Mouse (Mus musculus) bone marrow macrophage, adult 2 months (primary cell): ENCODE data around the gene Pigz. TPM values are rescaled to one million over a fixed set of nuclear protein-coding genes. Genes with fewer than 3 reads are reported as not detected.

ENCODE experiments used
- H3K27ac ChIP-seq: 2 replicates; pipeline ENCODE4 v1.5.1; 2012; ENCODE audit warnings: low read depth, low read length; ENCODE audit not compliant: insufficient read depth
- H3K4me1 ChIP-seq: 2 replicates; pipeline ENCODE4 v1.6.1; 2012; ENCODE audit warnings: low read length; ENCODE audit not compliant: control insufficient read depth, insufficient read depth
- H3K4me3 ChIP-seq: 2 replicates; pipeline ENCODE4 v1.5.1; 2012; ENCODE audit warnings: mild to moderate bottlenecking, low read length, moderate library complexity; ENCODE audit not compliant: insufficient read depth
- CTCF ChIP-seq: IDR thresholded peaks from 2 replicates; pipeline ENCODE4 v1.5.1; 2012; ENCODE audit warnings: low read depth, mild to moderate bottlenecking, low read length, moderate library complexity
- POLR2A ChIP-seq: IDR thresholded peaks from 2 replicates; pipeline ENCODE4 v1.6.1; 2012; ENCODE audit warnings: mild to moderate bottlenecking, low read depth, low read length, borderline replicate concordance
- polyA plus RNA-seq: library from polyadenylated mRNA; stranded (reverse); fragments of >200 nt; gene quantifications from 2 replicates; pipeline ENCODE4 v1.2.4, GENCODE M21; 2012; ENCODE audit not compliant: missing spikeins, insufficient read depth, insufficient read length

Gene Pigz
- polyA plus RNA-seq, 1 experiment, result 12.2 TPM

- H3K4me3 ChIP-seq, result no peak overlapping the region
- H3K4me1 ChIP-seq, result peaks cover 38% of the 10 kb centered on the region
- H3K27ac ChIP-seq, result no peak overlapping the region
- no peak for TF ChIP-seq POLR2A
- no peak for TF ChIP-seq CTCF
Observed at GRCm38 (mm10) chr16:31931330-31931729, 2.3 kb upstream of the Pigz start.

DNA sequence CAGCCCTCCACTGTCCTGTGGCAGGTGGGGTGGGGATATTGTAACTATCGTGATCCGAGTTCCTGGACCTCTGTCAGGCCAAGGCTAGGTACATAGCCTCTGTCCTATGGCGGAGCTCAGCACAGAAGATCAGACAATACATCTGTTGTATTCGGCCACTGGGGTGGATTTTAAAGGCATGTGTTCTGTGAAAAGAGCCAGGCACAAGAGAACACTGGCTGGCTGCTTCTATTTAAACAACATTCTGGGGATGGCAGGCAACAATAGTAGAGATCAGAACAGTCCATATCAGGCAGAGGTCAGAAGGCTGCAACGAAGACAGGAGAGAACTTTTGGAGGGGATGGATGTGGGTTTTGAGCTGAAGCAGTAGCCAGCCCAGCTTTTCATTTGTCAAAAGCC lies 1.4 kb upstream of the Pigz start:
- H3K4me3 ChIP-seq, result no peak overlapping the region
- no peak for TF ChIP-seq POLR2A
- H3K4me1 ChIP-seq, result peaks cover 31% of the 10 kb centered on the region
- no peak overlapping the region for H3K27ac ChIP-seq

DNA sequence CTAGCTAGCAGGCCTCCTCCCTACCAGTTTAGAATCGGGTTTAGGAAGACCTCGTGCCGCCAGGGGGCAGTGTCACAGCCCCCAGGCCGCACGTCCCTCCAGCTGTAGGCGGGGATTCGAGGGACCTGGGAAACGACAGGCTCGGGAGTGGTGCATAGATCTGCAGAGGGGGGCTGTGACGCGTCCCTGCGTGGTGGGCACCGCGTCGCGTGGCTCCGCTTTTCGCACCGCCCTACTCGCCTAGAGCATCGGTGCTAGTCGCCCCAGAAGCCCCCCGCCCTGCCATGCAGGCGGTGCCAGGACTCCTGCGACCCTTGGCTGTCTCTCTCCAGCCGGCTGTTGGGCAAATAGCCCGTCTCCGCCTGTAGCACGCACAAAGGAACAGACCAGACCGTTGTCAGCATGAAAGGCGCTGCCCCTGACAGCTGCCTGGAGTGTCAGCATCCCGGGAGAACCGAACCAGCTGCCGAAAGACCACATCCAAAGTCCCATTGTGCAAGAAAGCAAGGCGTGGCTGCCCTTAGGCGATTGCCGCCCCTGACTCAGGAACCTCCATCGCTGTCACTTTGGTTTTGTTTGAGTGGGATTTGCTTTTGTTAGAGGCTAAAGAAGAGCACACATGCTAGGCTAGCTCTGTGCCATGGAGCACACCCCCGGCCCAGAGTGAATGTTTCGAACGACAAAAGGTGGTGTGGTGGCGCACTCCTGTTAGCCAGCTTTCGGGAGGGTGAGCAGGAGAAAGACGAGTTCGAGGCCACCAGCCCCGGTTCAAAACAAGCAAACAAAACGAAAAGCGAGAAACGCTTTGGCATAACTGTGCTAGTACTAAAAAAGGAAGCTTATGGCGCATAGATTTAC lies 582 bp upstream of the Pigz start:
- H3K4me3 ChIP-seq, result peak overlapping the region; percentile 66
- peaks cover 35% of the 10 kb centered on the region for H3K4me1 ChIP-seq
- H3K27ac ChIP-seq, result peak overlapping the region; percentile 19
- peak; percentile 57 for TF ChIP-seq CTCF
- no peak for TF ChIP-seq POLR2A

GRCm38 (mm10) chr16:31934550-31935010 lies 929 bp downstream of the Pigz start:
- H3K4me3 ChIP-seq, result no peak overlapping the region
- H3K4me1 ChIP-seq, result peaks cover 42% of the 10 kb centered on the region
- no peak overlapping the region for H3K27ac ChIP-seq
- TF ChIP-seq POLR2A (no peak), CTCF (no peak)

DNA sequence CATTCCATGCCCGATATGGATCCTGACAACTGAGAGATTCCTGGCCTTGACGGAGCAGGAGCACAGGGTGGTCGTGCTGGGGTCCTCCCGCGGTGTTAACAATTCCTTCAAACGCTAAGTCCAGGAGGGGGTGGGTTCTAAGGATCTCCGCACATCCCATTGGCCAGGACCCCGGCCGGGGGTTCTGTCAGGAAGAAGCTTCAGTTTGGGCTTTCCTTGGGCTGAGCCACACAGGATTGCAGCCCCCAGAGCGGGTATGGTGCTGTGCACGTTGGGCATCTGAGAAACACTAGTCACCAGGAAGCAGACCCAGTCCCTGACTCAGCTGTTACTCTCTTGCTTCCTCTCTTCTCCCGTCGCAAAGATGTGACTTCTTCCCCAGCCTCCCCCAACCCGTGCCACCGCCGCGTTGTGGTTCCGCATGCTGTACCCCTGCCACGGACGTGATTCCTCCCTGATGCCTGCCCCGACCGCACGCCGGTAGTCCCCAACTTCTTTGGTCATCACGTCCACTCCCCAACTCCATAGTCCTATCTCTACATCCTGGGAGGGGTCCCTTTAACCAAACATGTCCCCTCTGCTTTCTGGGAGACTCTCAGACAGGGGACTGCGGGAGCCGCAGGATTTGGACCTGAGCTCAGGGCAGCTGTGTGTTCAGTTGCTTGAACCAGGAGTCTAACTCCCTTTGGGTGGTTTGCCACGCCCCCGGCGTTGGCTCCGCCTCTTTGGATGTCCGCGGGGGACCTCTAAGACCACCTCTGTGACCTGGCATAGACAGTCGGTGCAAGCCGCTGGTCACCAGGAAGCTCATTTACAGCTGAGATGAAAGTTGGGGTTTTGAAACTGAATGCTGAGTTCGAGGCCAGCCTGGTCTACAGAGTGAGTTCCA lies 1.7 kb downstream of the Pigz start:
- Histone ChIP-seq H3K4me1 (peaks cover 45% of the 10 kb centered on the region), H3K27ac (peak overlapping the region; percentile 18; the same call in 1 of the 2 replicates), H3K4me3 (peak overlapping the region; percentile 35)
- no peak for TF ChIP-seq CTCF
- no peak for TF ChIP-seq POLR2A

- H3K27ac ChIP-seq, result no peak overlapping the region
- H3K4me1 ChIP-seq, result peaks cover 45% of the 10 kb centered on the region
- TF ChIP-seq CTCF (no peak), POLR2A (no peak)
- no peak overlapping the region for H3K4me3 ChIP-seq
Observed at GRCm38 (mm10) chr16:31936568-31936967, 2.9 kb downstream of the Pigz start.

- TF ChIP-seq POLR2A (no peak), CTCF (no peak)
- H3K4me3 ChIP-seq, result no peak overlapping the region
- peak overlapping the region; percentile 68 for H3K27ac ChIP-seq
- H3K4me1 ChIP-seq, result peaks cover 45% of the 10 kb centered on the region
Observed at GRCm38 (mm10) chr16:31938856-31939255, 5.2 kb downstream of the Pigz start.

- TF ChIP-seq CTCF (no peak), POLR2A (no peak)
- H3K27ac ChIP-seq, result no peak overlapping the region
- H3K4me1 ChIP-seq, result peaks cover 32% of the 10 kb centered on the region
- no peak overlapping the region for H3K4me3 ChIP-seq
Observed at GRCm38 (mm10) chr16:31940586-31940985, 6.9 kb downstream of the Pigz start.

- H3K27ac ChIP-seq, result no peak overlapping the region
- TF ChIP-seq POLR2A (no peak), CTCF (peak; percentile 56; the same call in 1 of the 2 replicates)
- H3K4me1 ChIP-seq, result peaks cover 28% of the 10 kb centered on the region
Observed at GRCm38 (mm10) chr16:31943980-31944379, 10.3 kb downstream of the Pigz start.

More at GRCm38 (mm10) chr16:31943980-31944379, 10.3 kb downstream of the Pigz start:
- H3K4me3 ChIP-seq, result no peak overlapping the region
